Mouse (Mus musculus): ENCODE data around the gene Clmp. TPM values are rescaled to one million over a fixed set of nuclear protein-coding genes. Genes with fewer than 3 reads are reported as not detected.
"Not testable (repeated sequence)": the region's sequence is repeated elsewhere in the genome, so short reads cannot be mapped to it uniquely, and the experiment has no call there.

The Clmp gene
- polyA plus RNA-seq, 2 experiments from 2014 or later, result 0.19 TPM; not detected in 1

- no peak for ATAC-seq
Measured at GRCm38 (mm10) chr9:40780111-40780510, 94.3 kb downstream of the Clmp start.

GRCm38 (mm10) chr9:40780892-40781725 is 95.3 kb downstream of the Clmp start:
- ATAC-seq, result no peak

- peak; percentile 70 for ATAC-seq
Measured at GRCm38 (mm10) chr9:40781726-40782581, 96.2 kb downstream of the Clmp start.

- ATAC-seq, result no peak
Measured at GRCm38 (mm10) chr9:40783641-40784373, 98.0 kb downstream of the Clmp start.

GRCm38 (mm10) chr9:40784374-40784967 is 98.7 kb downstream of the Clmp start:
- no peak for ATAC-seq

- no peak for ATAC-seq
Measured at GRCm38 (mm10) chr9:40785452-40785851, 99.7 kb downstream of the Clmp start.

GRCm38 (mm10) chr9:40786820-40787219 is 101.1 kb downstream of the Clmp start:
- not testable (repeated sequence) for ATAC-seq

GRCm38 (mm10) chr9:40791864-40792633 is 106.3 kb downstream of the Clmp start:
- ATAC-seq, result no peak

- ATAC-seq, result no peak
Measured at GRCm38 (mm10) chr9:40793581-40793980, 107.8 kb downstream of the Clmp start.

- no peak for ATAC-seq
Measured at GRCm38 (mm10) chr9:40794251-40794650, 108.5 kb downstream of the Clmp start.

GRCm38 (mm10) chr9:40794926-40795325 is 109.2 kb downstream of the Clmp start:
- no peak for ATAC-seq

GRCm38 (mm10) chr9:40795562-40795961 is 109.8 kb downstream of the Clmp start:
- ATAC-seq, result no peak

GRCm38 (mm10) chr9:40796054-40796453 is 110.3 kb downstream of the Clmp start:
- ATAC-seq, result no peak

- ATAC-seq, result no peak
Measured at GRCm38 (mm10) chr9:40798247-40798960, 112.6 kb downstream of the Clmp start.

GRCm38 (mm10) chr9:40799112-40799511 is 113.3 kb downstream of the Clmp start:
- no peak for ATAC-seq

GRCm38 (mm10) chr9:40799837-40800501 is 114.2 kb downstream of the Clmp start:
- no peak for ATAC-seq

- peak; percentile 86 for ATAC-seq
Measured at GRCm38 (mm10) chr9:40800675-40801612, 115.2 kb downstream of the Clmp start, which contains the start of gene Hspa8. Gene Hspa8, plus strand, starts transcription at chr9:40800984.

GRCm38 (mm10) chr9:40801614-40802532 is 116.1 kb downstream of the Clmp start:
- not testable (repeated sequence) for ATAC-seq

All from activated CD4-positive, CD25-positive, alpha-beta regulatory T cell, adult 4 months (primary cell).